Mouse (Mus musculus) thymus, postnatal 0 days (tissue): Measurements from ENCODE around the gene Tcl1b1. TPM values are rescaled to one million over a fixed set of nuclear protein-coding genes. Genes with fewer than 3 reads are reported as not detected.
"Not testable (repeated sequence)": the region's sequence is repeated elsewhere in the genome, so short reads cannot be mapped to it uniquely, and the experiment has no call there.

ENCODE experiments used
- DNase-seq: peaks from one replicate; pipeline ENCODE4 v3.0.0-alpha.2; 2015; ENCODE audit warnings: low spot score
- polyA plus RNA-seq: library from polyadenylated mRNA; unstranded; fragments of >200 nt; fragmentation: Nextera tagmentation; extraction: Ambion mirVana; gene quantifications from 2 replicates; pipeline ENCODE4 v1.2.1, GENCODE M21; 2015

The Tcl1b1 gene
- polyA plus RNA-seq, result not detected in 2 replicates

DNA sequence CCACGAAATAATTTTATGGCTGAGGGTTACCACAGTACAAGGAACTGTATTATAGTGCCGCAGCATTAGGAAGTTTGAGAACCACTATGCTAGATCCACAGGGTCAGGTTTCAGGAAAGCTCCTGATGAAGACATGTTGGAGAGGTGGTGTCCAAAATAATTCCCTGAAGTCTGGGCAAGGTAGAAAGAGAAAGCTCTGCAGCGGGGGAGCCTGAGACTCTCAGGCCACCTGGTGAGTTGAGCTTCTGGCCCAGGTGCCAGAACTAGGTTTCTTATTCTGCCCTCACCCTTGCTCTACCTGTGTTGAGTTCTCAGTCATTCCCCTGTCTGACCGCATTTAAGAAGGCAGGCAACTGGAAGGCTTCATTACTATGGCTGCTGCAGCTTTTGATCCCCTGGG is at the start of gene Tcl1b1:
TSS of gene Tcl1b1 (plus strand) at position 301 of the 400 bp plus-strand sequence.
- DNase-seq, result no peak

DNA sequence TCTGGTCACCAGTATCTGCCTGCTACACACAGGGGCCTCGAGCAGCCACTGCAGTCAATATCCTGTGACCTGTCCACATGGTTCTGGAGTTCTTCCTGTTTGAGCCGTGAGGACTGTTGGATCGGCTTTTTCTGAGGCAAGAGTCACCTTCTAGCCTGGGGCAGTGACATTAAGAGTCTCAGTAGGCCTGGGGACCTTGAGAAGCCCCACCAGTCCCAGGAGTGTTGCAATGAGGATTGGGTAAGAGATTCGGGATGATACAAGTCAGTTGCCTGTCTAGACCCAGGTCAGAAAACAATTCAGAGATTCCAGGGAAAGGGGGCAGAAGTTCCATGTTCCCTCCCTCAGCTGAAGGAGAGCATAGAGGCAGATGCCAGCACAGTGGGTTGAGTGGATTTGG is 49.7 kb upstream of the Tcl1b1 start:
- no peak for DNase-seq

DNA sequence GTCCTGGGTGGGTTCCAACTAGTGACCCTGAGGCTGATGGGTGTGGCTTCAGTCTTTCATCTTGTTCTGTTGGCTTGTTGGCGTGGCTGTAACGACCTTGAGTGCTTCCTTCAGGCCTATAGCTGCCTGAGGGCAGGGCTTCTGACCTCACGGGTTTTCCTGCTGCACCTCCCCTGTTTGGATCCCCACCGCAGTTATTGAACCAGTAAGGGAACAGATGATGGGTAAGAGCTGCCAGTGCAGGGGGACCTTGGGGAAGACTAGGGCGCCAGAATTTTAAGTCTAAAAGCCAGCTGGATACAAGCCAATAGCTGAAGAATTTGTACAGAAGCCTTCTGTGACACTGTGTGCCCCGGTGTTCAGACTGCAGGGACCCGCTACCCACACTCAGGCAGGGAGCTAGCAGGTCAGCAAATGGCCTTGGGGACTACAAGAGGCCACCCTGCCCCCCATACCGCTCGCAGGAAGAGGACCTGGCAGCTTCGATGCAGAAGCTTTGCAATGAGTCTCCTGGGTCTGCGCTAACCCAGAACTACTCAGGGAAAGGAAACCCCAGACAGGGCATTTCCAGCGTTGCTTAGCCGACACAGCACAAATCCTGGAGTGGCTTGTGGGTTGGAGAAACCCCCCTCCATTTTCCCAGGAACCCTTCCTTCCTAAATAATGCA is 47.0 kb upstream of the Tcl1b1 start:
- DNase-seq, result no peak

DNA sequence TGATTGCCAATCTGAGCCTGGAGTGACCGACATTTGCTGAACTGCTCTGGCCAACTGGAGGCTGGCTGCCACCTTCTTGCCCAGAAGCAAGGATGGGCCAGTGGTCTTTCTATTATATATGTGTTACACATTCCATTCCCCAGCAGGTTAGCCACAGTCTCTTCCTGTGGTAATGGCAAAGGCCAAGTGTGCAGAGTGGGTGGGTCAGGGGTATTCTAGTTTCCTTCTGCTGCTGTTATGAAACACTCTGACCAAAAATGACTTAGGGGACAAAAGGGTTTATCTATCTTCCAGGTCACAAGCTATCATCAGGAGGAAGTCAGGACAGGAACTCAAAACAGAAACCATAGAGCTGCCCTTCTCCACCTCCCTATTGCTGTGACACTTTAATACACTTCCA is 42.8 kb upstream of the Tcl1b1 start:
- no peak for DNase-seq

DNA sequence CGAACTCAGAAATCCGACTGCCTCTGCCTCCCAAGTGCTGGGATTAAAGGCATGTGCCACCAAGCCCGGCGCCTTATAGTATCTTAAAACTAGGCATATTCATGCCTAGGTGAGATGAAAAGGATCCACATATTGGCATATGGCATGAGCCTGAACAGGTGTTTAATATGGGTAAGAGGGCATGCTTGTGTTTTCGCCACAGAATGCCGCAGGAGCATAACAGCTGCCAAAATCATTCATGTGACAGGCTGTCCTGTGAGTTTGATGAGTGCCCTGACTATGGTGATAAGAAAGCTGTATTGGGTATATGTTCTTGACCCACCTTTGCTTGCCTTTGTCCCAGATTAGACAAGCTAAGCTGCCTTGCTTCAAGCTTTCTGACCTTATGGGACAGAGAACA is 34.1 kb upstream of the Tcl1b1 start:
- DNase-seq, result no peak

DNA sequence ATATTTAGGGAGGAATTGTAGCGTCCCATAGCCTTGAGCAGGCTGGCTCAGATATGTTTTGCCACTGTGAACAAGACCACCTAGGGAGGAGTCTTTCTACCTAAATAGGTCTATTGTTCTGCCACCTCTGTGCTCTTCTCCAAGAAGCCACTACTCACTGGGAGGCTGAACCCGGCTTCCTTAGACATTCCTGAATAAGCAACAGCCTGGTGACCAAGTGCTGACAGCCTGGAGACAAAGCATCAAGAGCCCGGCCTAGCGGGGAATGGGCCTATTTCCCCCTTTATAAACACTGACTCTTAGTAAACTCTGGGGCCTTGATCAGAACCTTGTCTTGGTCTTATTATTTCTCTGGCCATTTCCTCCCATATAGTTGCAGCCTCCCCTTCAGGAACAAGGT is 33.0 kb upstream of the Tcl1b1 start:
- no peak for DNase-seq

DNA sequence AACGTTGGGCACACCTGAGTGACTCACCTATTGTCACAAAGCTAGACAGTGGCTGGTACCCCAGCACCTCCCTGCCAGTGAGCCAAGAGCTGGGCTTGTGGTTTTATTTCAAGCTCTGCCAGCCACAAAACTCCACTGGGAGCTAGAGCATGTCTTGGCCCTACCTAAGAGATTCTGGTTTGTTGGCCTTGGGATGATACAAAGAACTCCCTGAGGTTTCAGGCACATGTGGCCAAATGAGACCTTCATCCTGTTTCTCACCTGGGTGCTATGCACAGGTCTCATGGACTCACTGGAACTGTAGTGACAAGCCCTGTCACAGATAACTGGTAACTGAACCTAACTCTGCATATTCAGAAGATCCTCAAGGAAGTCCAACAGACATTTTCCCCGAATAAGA is 31.9 kb upstream of the Tcl1b1 start:
- DNase-seq, result no peak

DNA sequence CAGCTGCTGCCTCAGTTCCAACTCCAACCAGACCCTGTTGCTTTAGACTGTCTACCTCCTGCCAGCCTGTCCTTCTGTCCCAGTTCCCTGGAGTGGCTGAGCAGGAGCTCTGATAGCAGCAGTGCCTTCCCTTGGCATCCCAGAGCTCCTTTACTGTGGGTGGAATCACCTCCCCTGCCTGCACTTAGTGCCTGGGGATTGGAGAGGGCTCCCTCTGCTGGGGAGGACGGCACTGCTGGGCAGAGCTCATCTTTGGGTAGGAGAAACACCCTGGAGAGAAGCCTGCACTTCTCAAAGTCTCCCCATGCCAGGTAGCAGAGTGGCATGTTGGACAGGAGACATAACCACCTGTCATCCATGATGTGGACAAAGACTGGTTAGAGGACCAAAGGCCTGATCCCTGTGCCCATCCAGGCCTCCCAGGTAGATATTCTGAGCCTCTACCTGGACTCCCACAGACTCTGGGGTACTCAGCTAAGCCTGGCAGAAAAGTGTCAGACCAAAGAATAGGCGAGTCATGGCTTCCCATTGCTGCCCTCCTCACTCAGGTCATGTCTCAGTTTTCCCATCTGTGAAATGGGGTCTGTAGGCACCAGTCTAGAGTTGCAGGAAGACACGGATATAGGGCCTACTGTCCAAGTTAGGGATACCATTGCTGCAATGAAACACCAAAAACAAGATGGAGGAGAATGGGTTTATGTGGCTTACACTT is 29.8 kb upstream of the Tcl1b1 start:
- not testable (repeated sequence) for DNase-seq

DNA sequence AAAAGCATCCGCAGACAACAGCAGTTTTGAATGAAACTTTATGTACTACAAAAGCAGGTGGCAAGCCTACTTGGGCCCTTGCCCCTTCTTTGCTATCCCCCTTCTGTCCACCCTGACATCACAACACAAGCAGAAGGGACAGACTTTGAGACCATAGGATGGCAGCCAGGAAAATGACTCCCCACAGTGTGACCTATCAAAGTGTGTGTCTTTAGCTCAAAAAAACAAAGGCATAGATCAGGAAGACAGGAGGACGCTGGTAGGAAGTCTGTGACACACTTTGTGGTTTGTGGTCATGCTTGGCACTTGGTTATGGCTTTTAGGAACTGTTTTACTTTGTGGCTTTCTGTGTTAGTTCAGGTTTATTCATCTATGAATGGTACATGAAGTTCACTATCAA is 25.3 kb upstream of the Tcl1b1 start:
- DNase-seq, result not testable (repeated sequence)

DNA sequence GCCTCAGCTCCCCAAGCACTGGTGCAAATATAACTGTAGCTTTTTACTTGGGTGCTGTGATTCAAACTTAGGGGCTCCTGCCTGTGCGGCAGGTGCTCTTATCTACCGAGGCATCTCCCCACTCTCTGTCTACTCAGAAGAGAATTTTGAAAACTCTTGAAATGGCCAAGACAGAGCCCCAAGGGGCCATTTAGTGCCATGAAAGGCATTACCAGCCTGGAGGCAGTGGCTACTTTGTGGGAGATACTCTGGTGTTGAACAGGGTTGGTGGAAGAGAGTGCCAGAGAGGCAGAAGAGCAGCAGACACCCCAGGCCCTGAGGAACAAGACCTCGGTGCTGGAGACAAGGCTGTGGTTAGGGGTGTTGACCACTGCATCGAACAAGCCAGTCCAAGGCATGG is 24.7 kb upstream of the Tcl1b1 start:
- DNase-seq, result not testable (repeated sequence)

DNA sequence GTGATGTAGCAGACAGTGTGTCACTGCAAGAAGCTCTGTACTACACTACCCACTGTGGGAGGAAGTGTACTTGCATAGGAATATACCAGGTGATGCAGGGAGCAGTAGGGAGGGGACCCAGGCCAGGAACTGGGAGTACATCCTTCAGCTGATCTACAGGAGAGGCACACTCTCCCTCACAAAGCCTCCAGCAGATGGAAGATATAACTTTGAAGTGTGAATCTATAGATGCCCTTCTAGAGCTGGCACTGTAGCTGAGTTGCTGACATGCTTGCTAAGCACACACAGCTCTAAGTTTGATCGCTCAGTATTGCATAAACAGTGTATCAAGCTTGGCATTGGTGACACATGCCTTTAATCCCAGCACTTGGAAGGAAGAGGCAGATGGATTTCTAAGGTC is 21.8 kb upstream of the Tcl1b1 start:
- DNase-seq, result not testable (repeated sequence)

DNA sequence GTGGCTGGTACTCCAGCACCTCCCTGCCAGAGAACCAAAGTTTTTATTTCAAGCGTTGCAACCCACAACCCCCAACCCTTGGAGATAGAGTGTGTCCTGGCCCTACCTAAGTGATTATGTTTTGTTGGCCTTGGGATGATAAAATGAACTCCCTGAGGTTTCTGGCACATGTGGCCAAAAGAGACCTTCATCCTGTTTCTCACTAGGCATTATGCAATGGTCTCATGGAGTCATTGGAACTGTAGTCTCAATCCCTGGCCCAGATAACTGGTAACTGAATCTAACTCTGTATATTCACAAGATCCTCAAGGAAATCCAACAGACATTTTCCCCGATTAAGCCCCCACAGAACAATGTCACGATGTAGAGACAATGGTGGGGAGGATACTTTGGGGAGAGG is 16.4 kb upstream of the Tcl1b1 start:
- no peak for DNase-seq

DNA sequence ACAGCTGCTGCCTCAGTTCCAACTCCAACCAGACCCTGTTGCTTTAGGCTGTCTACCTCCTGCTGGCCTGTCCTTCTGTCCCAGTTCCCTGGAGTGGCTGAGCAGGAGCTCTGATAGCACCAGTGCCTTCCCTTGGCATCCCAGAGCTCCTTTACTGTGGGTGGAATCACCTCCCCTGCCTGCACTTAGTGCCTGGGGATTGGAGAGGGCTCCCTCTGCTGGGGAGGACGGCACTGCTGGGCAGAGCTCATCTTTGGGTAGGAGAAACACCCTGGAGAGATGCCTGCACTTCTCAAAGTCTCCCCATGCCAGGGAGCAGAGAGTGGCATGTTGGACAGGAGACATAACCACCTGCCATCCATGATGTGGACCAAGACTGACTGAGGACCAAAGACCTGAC is 14.6 kb upstream of the Tcl1b1 start:
- not testable (repeated sequence) for DNase-seq

DNA sequence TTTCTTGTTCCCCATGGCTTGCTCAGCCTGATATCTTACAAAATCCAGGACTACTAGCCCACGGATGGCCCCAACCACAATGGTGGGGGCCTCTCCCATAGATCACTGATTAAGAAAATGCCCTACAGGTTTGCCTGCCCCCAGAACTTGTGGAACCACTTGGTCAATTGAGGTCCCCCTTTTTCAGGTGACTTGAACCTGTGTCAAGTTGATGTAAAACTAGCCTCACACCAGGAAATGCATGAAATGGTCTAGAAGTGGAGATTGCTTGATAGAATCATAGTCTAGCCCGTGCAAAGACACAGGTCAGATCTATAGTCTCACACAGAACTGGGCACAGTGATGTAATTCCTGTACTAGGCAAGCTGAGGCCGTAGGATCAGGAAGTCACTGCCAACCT is 13.8 kb upstream of the Tcl1b1 start, which contains the start of gene Tcl1b2:
TSS of gene Tcl1b2 (plus strand) at position 301 of the 400 bp plus-strand sequence.
- no peak for DNase-seq

DNA sequence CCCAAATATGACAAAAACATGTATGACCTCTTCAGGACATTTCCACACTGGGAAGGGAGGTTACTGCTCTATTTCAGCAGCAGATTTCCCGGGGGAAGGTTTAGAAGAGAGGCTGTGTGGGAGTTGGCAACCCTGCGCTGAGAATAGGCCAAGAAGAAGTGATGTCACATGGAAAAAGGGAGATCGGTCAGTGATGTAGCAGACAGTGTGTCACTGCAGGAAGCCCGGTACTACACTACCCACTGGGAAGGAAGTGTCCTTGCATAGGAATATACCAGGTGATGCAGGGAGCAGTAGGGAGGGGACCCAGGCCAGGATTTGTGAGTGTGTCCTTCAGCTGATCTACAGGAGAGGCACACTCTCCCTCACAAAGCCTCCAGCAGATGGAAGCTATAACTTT is 4.2 kb upstream of the Tcl1b1 start:
- DNase-seq, result not testable (repeated sequence)

DNA sequence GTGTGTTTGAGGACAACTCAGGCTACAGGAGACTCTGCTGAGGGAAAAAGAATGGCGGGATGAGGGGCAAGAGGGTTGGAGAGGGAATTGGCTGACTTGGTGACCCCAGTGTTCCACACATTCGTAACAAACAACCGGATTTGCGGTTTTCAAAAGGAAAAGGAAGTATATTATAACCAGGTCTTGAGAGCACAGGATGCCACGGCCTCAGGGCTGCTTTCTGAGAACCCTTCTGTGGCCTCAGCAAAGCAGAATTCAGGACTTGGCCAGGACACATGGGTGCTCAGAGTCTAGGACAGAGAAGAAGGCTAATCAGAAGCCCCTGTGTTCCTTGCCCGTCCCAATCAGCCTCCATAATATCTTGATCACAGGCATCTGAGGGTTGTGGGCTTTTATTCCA is 648 bp upstream of the Tcl1b1 start:
- DNase-seq, result no peak

DNA sequence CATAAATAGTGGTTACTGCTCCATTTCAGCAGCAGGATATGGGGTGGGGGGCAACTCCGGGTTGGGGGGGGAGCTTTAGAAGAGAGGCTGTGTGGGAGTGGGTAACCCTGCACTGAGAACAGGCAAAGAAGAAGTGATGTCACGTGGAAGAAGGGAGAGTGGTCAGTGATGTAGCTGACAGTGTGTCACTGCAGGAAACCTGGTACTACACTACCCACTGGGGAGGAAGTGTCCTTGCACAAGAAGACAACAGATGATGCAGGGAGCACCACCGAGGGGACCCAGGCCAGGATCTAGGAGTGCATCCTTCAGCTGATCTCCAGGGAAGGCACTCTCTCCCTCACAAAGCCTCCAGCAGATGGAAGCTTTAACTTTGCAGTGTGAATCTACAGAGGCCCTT is 7.2 kb downstream of the Tcl1b1 start:
- DNase-seq, result no peak

DNA sequence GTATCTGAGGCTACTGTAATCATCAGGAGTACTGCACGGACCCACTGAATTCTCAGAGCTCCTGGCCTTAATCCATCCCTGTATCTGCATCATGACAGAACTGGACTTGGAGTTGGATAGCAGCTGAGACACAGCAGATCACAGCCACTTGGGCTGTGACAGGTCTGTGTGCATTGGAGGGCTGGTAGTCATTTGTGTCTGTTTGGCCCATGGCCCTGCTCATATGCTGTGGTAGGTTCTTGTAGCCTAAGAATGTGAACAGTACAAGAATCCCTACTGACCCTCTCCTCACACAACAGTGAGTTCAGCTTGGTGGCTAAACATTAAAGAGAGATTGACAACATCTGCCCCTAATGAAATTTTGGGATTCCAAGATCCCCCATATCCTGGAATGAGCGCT is 13.9 kb downstream of the Tcl1b1 start:
- DNase-seq, result no peak

DNA sequence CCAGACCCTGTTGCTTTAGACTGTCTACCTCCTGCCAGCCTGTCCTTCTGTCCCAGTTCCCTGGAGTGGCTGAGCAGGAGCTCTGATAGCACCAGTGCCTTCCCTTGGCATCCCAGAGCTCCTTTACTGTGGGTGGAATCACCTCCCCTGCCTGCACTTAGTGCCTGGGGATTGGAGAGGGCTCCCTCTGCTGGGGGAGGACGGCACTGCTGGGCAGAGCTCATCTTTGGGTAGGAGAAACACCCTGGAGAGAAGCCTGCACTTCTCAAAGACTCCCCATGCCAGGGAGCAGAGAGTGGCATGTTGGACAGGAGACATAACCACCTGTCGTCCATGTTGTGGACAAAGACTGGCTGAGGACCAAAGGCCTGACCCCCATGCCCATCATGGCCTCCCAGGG is 14.8 kb downstream of the Tcl1b1 start:
- DNase-seq, result not testable (repeated sequence)

DNA sequence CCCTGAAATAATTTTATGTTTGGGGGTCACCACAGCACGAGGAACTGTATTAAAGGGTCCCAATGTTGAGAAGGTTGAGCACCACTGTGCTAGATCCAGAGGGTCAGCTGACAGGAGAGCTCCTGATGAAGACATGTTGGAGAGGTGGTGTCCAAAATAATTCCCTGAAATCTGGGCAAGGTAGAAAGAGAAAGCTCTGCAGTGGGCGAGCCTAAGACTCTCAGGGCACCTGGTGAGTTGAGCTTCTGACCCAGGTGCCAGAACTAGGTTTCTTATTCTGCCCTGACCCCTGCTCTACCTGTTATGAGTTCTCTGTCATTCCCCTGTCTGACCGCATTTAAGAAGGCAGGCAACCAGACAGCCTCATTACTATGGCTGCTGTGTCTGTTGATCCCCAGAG is 16.6 kb downstream of the Tcl1b1 start, which contains the start of gene Tcl1b5:
TSS of gene Tcl1b5 (plus strand) at position 301 of the 400 bp plus-strand sequence.
- not testable (repeated sequence) for DNase-seq

DNA sequence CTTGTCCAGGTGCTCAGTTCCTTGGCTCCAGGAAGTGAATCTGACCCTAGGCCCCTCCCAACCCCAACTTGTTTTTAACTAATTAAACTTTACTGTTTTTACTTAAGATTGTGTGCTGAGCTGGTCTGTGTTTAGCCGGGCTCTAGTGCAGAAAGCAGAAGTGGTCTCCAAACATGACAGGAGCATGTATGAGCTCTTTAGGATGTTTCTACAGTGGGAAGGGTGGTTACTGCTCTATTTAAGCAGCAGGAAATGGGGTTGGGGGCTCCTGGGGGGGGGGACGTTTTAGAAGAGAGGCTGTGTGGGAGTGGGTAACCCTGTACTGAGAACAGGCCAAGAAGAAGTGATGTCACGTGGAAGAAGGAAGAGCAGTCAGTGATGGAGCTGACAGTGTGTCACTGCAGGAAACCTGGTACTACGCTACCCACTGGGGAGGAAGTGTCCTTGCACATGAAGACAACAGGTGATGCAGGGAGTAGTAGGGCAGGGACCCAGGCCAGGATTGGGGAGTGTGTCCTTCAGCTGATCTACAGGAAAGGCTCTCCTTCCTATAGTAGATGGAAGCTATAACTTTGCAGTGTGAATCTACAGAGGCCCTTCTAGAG is 21.7 kb downstream of the Tcl1b1 start:
- not testable (repeated sequence) for DNase-seq

DNA sequence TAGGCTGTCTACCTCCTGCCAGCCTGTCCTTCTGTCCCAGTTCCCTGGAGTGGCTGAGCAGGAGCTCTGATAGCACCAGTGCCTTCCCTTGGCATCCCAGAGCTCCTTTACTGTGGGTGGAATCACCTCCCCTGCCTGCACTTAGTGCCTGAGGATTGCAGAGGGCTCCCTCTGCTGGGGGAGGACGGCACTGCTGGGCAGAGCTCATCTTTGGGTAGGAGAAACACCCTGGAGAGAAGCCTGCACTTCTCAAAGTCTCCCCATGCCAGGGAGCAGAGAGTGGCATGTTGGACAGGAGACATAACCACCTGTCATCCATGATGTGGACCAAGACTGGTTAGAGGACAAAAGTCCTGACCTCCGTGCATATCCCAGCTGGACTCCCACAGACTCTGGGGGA is 29.5 kb downstream of the Tcl1b1 start:
- not testable (repeated sequence) for DNase-seq
